Mouse (Mus musculus) kidney, embryonic 14.5 days (tissue): ENCODE data around the gene Esp6. TPM values are rescaled to one million over a fixed set of nuclear protein-coding genes. Genes with fewer than 3 reads are reported as not detected.

Source experiments
- polyA plus RNA-seq: library from polyadenylated mRNA; unstranded; fragments of >200 nt; fragmentation: Nextera tagmentation; extraction: Ambion mirVana; gene quantifications from 2 replicates; pipeline ENCODE4 v1.2.1, GENCODE M21; 2014

The Esp6 gene
- polyA plus RNA-seq, 1 experiment from 2014 or later = not detected

Other genes with a start within 250 kb of the Esp6 start
- not detected in 2 replicates for gene Crisp1, start 242.3 kb upstream of the Esp6 start, polyA plus RNA-seq
- not detected in 2 replicates for gene Esp8, start 41.5 kb upstream of the Esp6 start, polyA plus RNA-seq
- gene Esp4, start 37.1 kb downstream of the Esp6 start, polyA plus RNA-seq = not detected in 2 replicates
- not detected in 2 replicates for gene Esp3, start 70.6 kb downstream of the Esp6 start, polyA plus RNA-seq
- not detected in 2 replicates for gene Esp1, start 165.6 kb downstream of the Esp6 start, polyA plus RNA-seq
- not detected in 2 replicates for gene Crisp2, start 245.5 kb downstream of the Esp6 start, polyA plus RNA-seq
- 0.23 and 0.40 TPM in 2 replicates for gene Rhag, start 249.6 kb downstream of the Esp6 start, polyA plus RNA-seq